Mouse (Mus musculus) hindbrain, embryonic 12.5 days (tissue): Measurements from ENCODE around the gene Nalcn. TPM values are rescaled to one million over a fixed set of nuclear protein-coding genes. Genes with fewer than 3 reads are reported as not detected.

Source experiments
- ATAC-seq: fragments of 200-750 bp; cut with Nextera tagmentation; 2 replicates; pipeline ENCODE4 v1.8.0; 2017; ENCODE audit warnings: moderate TSS enrichment; ENCODE audit not compliant: low FRiP score
- H3K27ac ChIP-seq: fragments of 300-500 bp; sonication (generic); 2 replicates; pipeline ENCODE4 v1.5.1; 2016; ENCODE audit warnings: mild to moderate bottlenecking
- H3K27me3 ChIP-seq: fragments of 300-500 bp; sonication (generic); 2 replicates; pipeline ENCODE4 v1.6.1; 2016; ENCODE audit warnings: mild to moderate bottlenecking
- H3K36me3 ChIP-seq: fragments of 300-500 bp; sonication (generic); 2 replicates; pipeline ENCODE4 v1.6.1; 2016; ENCODE audit warnings: mild to moderate bottlenecking
- H3K4me1 ChIP-seq: fragments of 300-500 bp; sonication (generic); 2 replicates; pipeline ENCODE4 v1.6.1; 2016
- H3K4me2 ChIP-seq: fragments of 300-500 bp; sonication (generic); replicated peaks from 2 replicates; pipeline ENCODE4 v1.6.1; 2016; ENCODE audit warnings: mild to moderate bottlenecking
- H3K4me3 ChIP-seq: fragments of 300-500 bp; sonication (generic); 2 replicates; pipeline ENCODE4 v1.5.1; 2016; ENCODE audit warnings: mild to moderate bottlenecking
- H3K9ac ChIP-seq: fragments of 300-500 bp; sonication (generic); 2 replicates; pipeline ENCODE4 v1.6.1; 2016; ENCODE audit warnings: mild to moderate bottlenecking, moderate library complexity
- H3K9me3 ChIP-seq: fragments of 300-500 bp; sonication (generic); replicated peaks from 2 replicates; pipeline ENCODE4 v1.6.1; 2016; ENCODE audit warnings: mild to moderate bottlenecking
- WGBS: fragments of 180-500 bp; shearing (Covaris S2); methylation state at CpG from one replicate; pipeline ENCODE4 v1.1.7; 2016; 5-methylcytosine and 5-hydroxymethylcytosine counted together
- polyA plus RNA-seq: library from polyadenylated mRNA; unstranded; fragments of >200 nt; fragmentation: Nextera tagmentation; extraction: Ambion mirVana; gene quantifications from 2 replicates; pipeline ENCODE4 v1.2.1, GENCODE M21; 2016

Gene Nalcn
- polyA plus RNA-seq, 1 experiment from 2014 or later, result 4.5 TPM

GRCm38 (mm10) chr14:123272121-123272520 is 354.8 kb downstream of the Nalcn start:
- no peaks in the 10 kb centered on the region for H3K27me3 ChIP-seq
- no peak overlapping the region for H3K27ac ChIP-seq
- no peaks in the 10 kb centered on the region for H3K36me3 ChIP-seq
- H3K4me2 ChIP-seq, result no peak overlapping the region
- 84% methylated on average over 2 of the region's 2 CpGs for WGBS
- H3K9ac ChIP-seq, result no peak overlapping the region
- no peak for ATAC-seq
- H3K4me1 ChIP-seq, result no peaks in the 10 kb centered on the region
- no peaks in the 10 kb centered on the region for H3K9me3 ChIP-seq
- H3K4me3 ChIP-seq, result no peak overlapping the region

DNA sequence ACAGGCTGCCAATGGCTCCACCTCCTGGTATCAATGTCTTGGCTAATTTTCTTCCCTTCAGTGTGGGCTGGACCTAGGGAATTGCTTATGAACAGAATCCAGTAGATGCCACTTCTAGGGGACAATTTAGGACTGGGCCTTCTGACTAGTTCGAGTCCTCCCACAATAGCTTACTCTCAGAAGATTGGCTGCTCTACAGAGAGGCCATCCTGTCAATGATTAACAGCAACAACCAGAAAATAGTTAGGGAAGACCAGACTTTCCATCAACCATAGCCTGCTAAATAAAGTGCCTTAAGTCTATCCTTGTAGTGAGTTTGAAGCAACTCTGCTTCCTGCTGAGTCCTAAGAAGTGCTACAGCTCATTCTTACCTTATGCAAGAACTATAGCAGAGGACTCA is 386.2 kb downstream of the Nalcn start:
- Histone ChIP-seq H3K27ac (no peak overlapping the region), H3K4me1 (no peaks in the 10 kb centered on the region), H3K27me3 (no peaks in the 10 kb centered on the region), H3K9me3 (no peaks in the 10 kb centered on the region), H3K4me2 (no peak overlapping the region), H3K36me3 (no peaks in the 10 kb centered on the region), H3K9ac (no peak overlapping the region), H3K4me3 (no peak overlapping the region)
- no peak for ATAC-seq
- WGBS, result 71% methylated on average over 1 of the region's 1 CpGs

GRCm38 (mm10) chr14:123239945-123240344 is 387.0 kb downstream of the Nalcn start:
- Histone ChIP-seq H3K9ac (no peak overlapping the region), H3K9me3 (no peaks in the 10 kb centered on the region), H3K27ac (no peak overlapping the region), H3K4me2 (no peak overlapping the region), H3K4me1 (no peaks in the 10 kb centered on the region), H3K36me3 (no peaks in the 10 kb centered on the region), H3K4me3 (no peak overlapping the region), H3K27me3 (no peaks in the 10 kb centered on the region)
- 8% methylated on average over 2 of the region's 2 CpGs for WGBS
- ATAC-seq, result no peak

DNA sequence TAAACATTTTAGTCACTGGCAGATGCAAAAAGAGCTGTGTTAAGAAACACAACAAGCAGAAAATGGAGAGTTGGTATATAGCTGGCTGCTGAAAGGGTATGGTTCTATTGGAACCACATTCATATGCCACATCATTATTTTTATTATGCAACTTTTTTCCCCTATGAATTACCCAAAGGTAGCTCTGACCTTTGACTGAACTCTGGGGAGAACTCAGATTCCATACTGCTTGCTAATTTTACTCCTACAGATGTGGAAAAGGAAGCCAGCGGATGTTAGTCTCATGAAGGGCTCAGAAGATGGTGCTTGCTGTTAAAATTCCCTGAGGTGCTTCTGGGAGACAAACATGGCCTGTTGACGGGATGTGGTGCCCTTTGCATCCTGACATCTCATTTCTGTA is 389.9 kb downstream of the Nalcn start:
- H3K36me3 ChIP-seq, result no peaks in the 10 kb centered on the region
- H3K4me1 ChIP-seq, result no peaks in the 10 kb centered on the region
- no peaks in the 10 kb centered on the region for H3K27me3 ChIP-seq
- ATAC-seq, result no peak
- H3K4me3 ChIP-seq, result no peak overlapping the region
- no peak overlapping the region for H3K9ac ChIP-seq
- H3K27ac ChIP-seq, result no peak overlapping the region
- no peak overlapping the region for H3K4me2 ChIP-seq
- 67% methylated on average over 2 of the region's 2 CpGs for WGBS
- no peaks in the 10 kb centered on the region for H3K9me3 ChIP-seq

GRCm38 (mm10) chr14:123232630-123233206 is 394.2 kb downstream of the Nalcn start:
- Histone ChIP-seq H3K27ac (no peak overlapping the region), H3K36me3 (no peaks in the 10 kb centered on the region), H3K9ac (no peak overlapping the region), H3K9me3 (no peaks in the 10 kb centered on the region), H3K4me2 (no peak overlapping the region), H3K4me3 (no peak overlapping the region), H3K4me1 (no peaks in the 10 kb centered on the region), H3K27me3 (no peaks in the 10 kb centered on the region)
- ATAC-seq, result no peak

Other genes with a start within 250 kb of the Nalcn start
- 1.9 and 2.0 TPM in 2 replicates for gene Itgbl1, start 32.8 kb upstream of the Nalcn start, polyA plus RNA-seq